Mouse (Mus musculus): ENCODE measurements around the gene Siglecg. TPM values are rescaled to one million over a fixed set of nuclear protein-coding genes. Genes with fewer than 3 reads are reported as not detected.
A peak's percentile ranks its signal among the peaks of the same experiment; 100 is the strongest.

Siglecg gene
- 0.12 and 0.17 TPM in 2 replicates for polyA plus RNA-seq (2015; fragmentation: Nextera tagmentation; extraction: Ambion mirVana)

GRCm38 (mm10) chr7:43408131-43408553 is at the start of gene Siglecg:
Siglecg (plus strand) TSS chr7:43408204.
- TF ChIP-seq EP300 (optimal IDR thresholded peaks at IDR 0.05) (no peak), CTCF (IDR thresholded peaks at IDR 0.05; ENCODE audit: low read depth) (no peak)
- 69% methylated on average over 4 of the region's 4 CpGs for WGBS
- Histone ChIP-seq H3K9ac (ENCODE audit: low read length) (no peak within 1 kb of the TSS), H3K4me3 (ENCODE audit: low read depth, low read length) (no peak within 1 kb of the TSS), H3K4me1 (replicated peaks; ENCODE audit: control insufficient read depth, insufficient read depth) (no peaks in the 10 kb centered on the region), H3K9me3 (ENCODE audit: control insufficient read depth, low read length) (no peaks in the 10 kb centered on the region), H3K27ac (replicated peaks) (no peak within 1 kb of the TSS), H3K27me3 (ENCODE audit: control insufficient read depth, insufficient read depth, low read length) (no peaks in the 10 kb centered on the region), H3K4me2 (replicated peaks; ENCODE audit: low read depth) (no peak within 1 kb of the TSS), H3K36me3 (ENCODE audit: control insufficient read depth, insufficient read depth, low read length) (no peaks in the 10 kb centered on the region)
- DNase-seq (ENCODE audit: low spot score) (no peak), ATAC-seq (ENCODE audit: low FRiP score, low TSS enrichment) (no peak)

GRCm38 (mm10) chr7:43358556-43358955 is 49.4 kb upstream of the Siglecg start:
- WGBS = 59% methylated on average over 3 of the region's 3 CpGs
- H3K4me2 ChIP-seq (replicated peaks; ENCODE audit: low read depth) = no peak overlapping the region
- ATAC-seq (ENCODE audit: low FRiP score, low TSS enrichment) = no peak

GRCm38 (mm10) chr7:43361442-43361841 is 46.6 kb upstream of the Siglecg start:
- 79% methylated on average over 1 of the region's 1 CpGs for WGBS
- no peak overlapping the region for H3K4me2 ChIP-seq (replicated peaks; ENCODE audit: low read depth)
- DNase-seq (ENCODE audit: low spot score) = no peak
- H3K27me3 ChIP-seq (ENCODE audit: control insufficient read depth, insufficient read depth, low read length) = no peaks in the 10 kb centered on the region
- no peak overlapping the region for H3K9ac ChIP-seq (ENCODE audit: low read length)
- H3K27ac ChIP-seq (replicated peaks) = no peak overlapping the region
- no peaks in the 10 kb centered on the region for H3K36me3 ChIP-seq (ENCODE audit: control insufficient read depth, insufficient read depth, low read length)
- no peaks in the 10 kb centered on the region for H3K4me1 ChIP-seq (replicated peaks; ENCODE audit: control insufficient read depth, insufficient read depth)
- ATAC-seq (ENCODE audit: low FRiP score, low TSS enrichment) = no peak
- no peak for TF ChIP-seq CTCF (IDR thresholded peaks at IDR 0.05; ENCODE audit: low read depth)
- no peak for TF ChIP-seq EP300 (optimal IDR thresholded peaks at IDR 0.05)
- H3K9me3 ChIP-seq (ENCODE audit: control insufficient read depth, low read length) = no peaks in the 10 kb centered on the region
- H3K4me3 ChIP-seq (ENCODE audit: low read depth, low read length) = no peak overlapping the region

More at GRCm38 (mm10) chr7:43358556-43358955, 49.4 kb upstream of the Siglecg start:
- Histone ChIP-seq H3K27ac (replicated peaks) (no peak overlapping the region), H3K9ac (ENCODE audit: low read length) (no peak overlapping the region), H3K9me3 (ENCODE audit: control insufficient read depth, low read length) (no peaks in the 10 kb centered on the region), H3K27me3 (ENCODE audit: control insufficient read depth, insufficient read depth, low read length) (no peaks in the 10 kb centered on the region), H3K36me3 (ENCODE audit: control insufficient read depth, insufficient read depth, low read length) (no peaks in the 10 kb centered on the region), H3K4me3 (ENCODE audit: low read depth, low read length) (no peak overlapping the region), H3K4me1 (replicated peaks; ENCODE audit: control insufficient read depth, insufficient read depth) (no peaks in the 10 kb centered on the region)
- TF ChIP-seq EP300 (optimal IDR thresholded peaks at IDR 0.05) (no peak), CTCF (IDR thresholded peaks at IDR 0.05; ENCODE audit: low read depth) (no peak)
- no peak for DNase-seq (ENCODE audit: low spot score)

GRCm38 (mm10) chr7:43362021-43362420 is 46.0 kb upstream of the Siglecg start:
- Histone ChIP-seq H3K36me3 (ENCODE audit: control insufficient read depth, insufficient read depth, low read length) (no peaks in the 10 kb centered on the region), H3K4me1 (replicated peaks; ENCODE audit: control insufficient read depth, insufficient read depth) (no peaks in the 10 kb centered on the region), H3K4me3 (ENCODE audit: low read depth, low read length) (no peak overlapping the region), H3K27ac (replicated peaks) (no peak overlapping the region), H3K4me2 (replicated peaks; ENCODE audit: low read depth) (no peak overlapping the region), H3K9me3 (ENCODE audit: control insufficient read depth, low read length) (no peaks in the 10 kb centered on the region), H3K9ac (ENCODE audit: low read length) (no peak overlapping the region), H3K27me3 (ENCODE audit: control insufficient read depth, insufficient read depth, low read length) (no peaks in the 10 kb centered on the region)
- DNase-seq (ENCODE audit: low spot score) (no peak), ATAC-seq (ENCODE audit: low FRiP score, low TSS enrichment) (no peak)
- 61% methylated on average over 4 of the region's 4 CpGs for WGBS
- TF ChIP-seq CTCF (IDR thresholded peaks at IDR 0.05; ENCODE audit: low read depth) (no peak), EP300 (optimal IDR thresholded peaks at IDR 0.05) (no peak)

GRCm38 (mm10) chr7:43378226-43378625 is 29.8 kb upstream of the Siglecg start:
- no peaks in the 10 kb centered on the region for H3K27me3 ChIP-seq (ENCODE audit: control insufficient read depth, insufficient read depth, low read length)
- H3K27ac ChIP-seq (replicated peaks) = no peak overlapping the region
- DNase-seq (ENCODE audit: low spot score) (peak; percentile 33), ATAC-seq (ENCODE audit: low FRiP score, low TSS enrichment) (0 out of 2 replicates have a peak, but pooled peaks have one; percentile 49)
- no peaks in the 10 kb centered on the region for H3K36me3 ChIP-seq (ENCODE audit: control insufficient read depth, insufficient read depth, low read length)
- H3K4me2 ChIP-seq (replicated peaks; ENCODE audit: low read depth) = no peak overlapping the region
- 13% methylated on average over 5 of the region's 5 CpGs for WGBS
- no peak overlapping the region for H3K4me3 ChIP-seq (ENCODE audit: low read depth, low read length)
- H3K9me3 ChIP-seq (ENCODE audit: control insufficient read depth, low read length) = no peaks in the 10 kb centered on the region
- TF ChIP-seq CTCF (IDR thresholded peaks at IDR 0.05; ENCODE audit: low read depth) (peak; percentile 85), EP300 (optimal IDR thresholded peaks at IDR 0.05) (no peak)
- H3K9ac ChIP-seq (ENCODE audit: low read length) = no peak overlapping the region
- H3K4me1 ChIP-seq (replicated peaks; ENCODE audit: control insufficient read depth, insufficient read depth) = no peaks in the 10 kb centered on the region

- 82% methylated on average over 8 of the region's 8 CpGs for WGBS
- no peak overlapping the region for H3K27ac ChIP-seq (replicated peaks)
- no peak overlapping the region for H3K4me2 ChIP-seq (replicated peaks; ENCODE audit: low read depth)
- no peaks in the 10 kb centered on the region for H3K9me3 ChIP-seq (ENCODE audit: control insufficient read depth, low read length)
- H3K4me1 ChIP-seq (replicated peaks; ENCODE audit: control insufficient read depth, insufficient read depth) = no peaks in the 10 kb centered on the region
- no peak for TF ChIP-seq CTCF (IDR thresholded peaks at IDR 0.05; ENCODE audit: low read depth)
- no peak for TF ChIP-seq EP300 (optimal IDR thresholded peaks at IDR 0.05)
- DNase-seq (ENCODE audit: low spot score) (no peak), ATAC-seq (ENCODE audit: low FRiP score, low TSS enrichment) (no peak)
- H3K4me3 ChIP-seq (ENCODE audit: low read depth, low read length) = no peak overlapping the region
- H3K27me3 ChIP-seq (ENCODE audit: control insufficient read depth, insufficient read depth, low read length) = no peaks in the 10 kb centered on the region
- H3K9ac ChIP-seq (ENCODE audit: low read length) = no peak overlapping the region
- no peaks in the 10 kb centered on the region for H3K36me3 ChIP-seq (ENCODE audit: control insufficient read depth, insufficient read depth, low read length)
Observed at GRCm38 (mm10) chr7:43392349-43393121, 15.5 kb upstream of the Siglecg start.

Measured in stomach, postnatal 0 days (tissue).